In genomic region chr7:125671396-125671795, GRCm38 (mm10) we compare ENCODE assay signal across 19 mouse cellular contexts. TPM values are rescaled to one million over a fixed set of nuclear protein-coding genes. Genes with fewer than 3 reads are reported as not detected.
DNase-seq lines count a peak whose midpoint lies in the region; ATAC-seq and TF ChIP-seq lines count a peak whose summit lies in the region.
"Had no signal": no experiment of that assay in that cellular context is flagged by ENCODE, and none has a peak within 500 bp of the region (broad histone marks: within the 10 kb centered on the region; RNA-seq: fewer than 3 reads in every experiment).

No protein-coding gene starts in this region.

- 71% methylated on average over 8 of the region's 8 CpGs for WGBS in liver, embryonic 11.5 days
- 48% methylated on average over 8 of the region's 8 CpGs for WGBS in liver, embryonic 13.5 days (ENCODE audit: insufficient replicate concordance)

- H3ac ChIP-seq in myocyte (ENCODE audit: control insufficient read depth, insufficient read length), result no peak overlapping the region

- no peaks in the 10 kb centered on the region for H3K79me2 ChIP-seq in myocyte (ENCODE audit: control insufficient read depth, insufficient read depth)

- peaks cover 8% of the 10 kb centered on the region for H3K4me1 ChIP-seq in liver, embryonic 11.5 days (replicated peaks; ENCODE audit: control insufficient read depth, insufficient read depth, low read length)
- peaks cover 23% of the 10 kb centered on the region for H3K4me1 ChIP-seq in liver, embryonic 13.5 days (replicated peaks)
- H3K4me1 ChIP-seq: embryonic facial prominence, embryonic 12.5 days; forebrain, embryonic 15.5 days; heart, embryonic 10.5 days; hindbrain, embryonic 12.5 days had no signal

- no peak overlapping the region for H3K9ac ChIP-seq in liver, embryonic 11.5 days (ENCODE audit: low read depth, low read length)
- no peak overlapping the region for H3K9ac ChIP-seq in liver, embryonic 13.5 days
- H3K9ac ChIP-seq: embryonic facial prominence, embryonic 12.5 days; forebrain, embryonic 15.5 days; hindbrain, embryonic 12.5 days had no signal

- peak; percentile 29 for DNase-seq in adrenal gland, postnatal 14 days
- DNase-seq in adrenal gland, adult 2 months, result no peak
- DNase-seq in liver, embryonic 11.5 days (ENCODE audit: low spot score), result no peak
- peak; percentile 9 for DNase-seq in liver, embryonic 13.5 days
- no peak for DNase-seq in right cerebral cortex, postnatal 4 days
- no peak for DNase-seq in layer of hippocampus, adult 18-20 months (ENCODE audit: low spot score in 2 of 2)
- DNase-seq: cerebellum, adult 11-12 months; cerebellum, adult 9-10 months; cerebellum, postnatal 25 days; gastrocnemius, postnatal 10 days; heart, adult 18-20 months; heart, postnatal 10 days; heart, postnatal 4 days had no signal

- no peak overlapping the region for H3K27ac ChIP-seq in liver, embryonic 11.5 days (ENCODE audit: low read depth, low read length)
- H3K27ac ChIP-seq in liver, embryonic 13.5 days, result peak overlapping the region; percentile 59; the same call in 1 of the 2 replicates
- H3K27ac ChIP-seq: embryonic facial prominence, embryonic 12.5 days; forebrain, embryonic 15.5 days; heart, embryonic 10.5 days; hindbrain, embryonic 12.5 days; hindbrain, postnatal 0 days had no signal

- H3K36me3 ChIP-seq in liver, embryonic 11.5 days (ENCODE audit: control insufficient read depth, insufficient read depth, low read length), result peaks cover 78% of the 10 kb centered on the region
- H3K36me3 ChIP-seq in liver, embryonic 13.5 days, result peaks cover 97% of the 10 kb centered on the region
- peaks cover 44% of the 10 kb centered on the region for H3K36me3 ChIP-seq in myocyte (ENCODE audit: control insufficient read depth, insufficient read depth)

- H3K27me3 ChIP-seq in liver, embryonic 11.5 days (replicated peaks; ENCODE audit: control insufficient read depth, insufficient read depth, low read length), result no peaks in the 10 kb centered on the region
- no peaks in the 10 kb centered on the region for H3K27me3 ChIP-seq in liver, embryonic 13.5 days
- H3K27me3 ChIP-seq in myocyte (ENCODE audit: control insufficient read depth, insufficient read depth, insufficient read length), result no peaks in the 10 kb centered on the region
- H3K27me3 ChIP-seq: embryonic facial prominence, embryonic 12.5 days; forebrain, embryonic 15.5 days; hindbrain, embryonic 12.5 days had no signal

- H3K4me2 ChIP-seq in liver, embryonic 11.5 days, result peak overlapping the region; percentile 32
- peak overlapping the region; percentile 37 for H3K4me2 ChIP-seq in liver, embryonic 13.5 days
- H3K4me2 ChIP-seq in myocyte (ENCODE audit: low read depth), result no peak overlapping the region
- H3K4me2 ChIP-seq: embryonic facial prominence, embryonic 12.5 days; forebrain, embryonic 15.5 days; hindbrain, embryonic 12.5 days had no signal

- ATAC-seq in liver, embryonic 11.5 days (replicated peaks; ENCODE audit: low FRiP score), result peak; percentile 70
- ATAC-seq in liver, embryonic 13.5 days (ENCODE audit: low read depth), result peak; percentile 68
- ATAC-seq: forebrain, embryonic 15.5 days; hindbrain, postnatal 0 days had no signal

- no peak overlapping the region for H3K4me3 ChIP-seq in liver, embryonic 11.5 days (ENCODE audit: low read depth, low read length)
- H3K4me3 ChIP-seq in liver, embryonic 13.5 days (replicated peaks), result no peak overlapping the region
- no peak overlapping the region for H3K4me3 ChIP-seq in myocyte
- H3K4me3 ChIP-seq: embryonic facial prominence, embryonic 12.5 days; forebrain, embryonic 15.5 days; heart, embryonic 10.5 days; hindbrain, embryonic 12.5 days had no signal

- TF ChIP-seq POLR2A in myocyte (IDR thresholded peaks at IDR 0.05; ENCODE audit: insufficient read length, low read depth), result no peak

- no peaks in the 10 kb centered on the region for H3K9me3 ChIP-seq in liver, embryonic 11.5 days (ENCODE audit: control insufficient read depth, low read length)
- H3K9me3 ChIP-seq in liver, embryonic 13.5 days (replicated peaks), result no peaks in the 10 kb centered on the region
- H3K9me3 ChIP-seq: embryonic facial prominence, embryonic 12.5 days; forebrain, embryonic 15.5 days; heart, embryonic 10.5 days; hindbrain, embryonic 12.5 days had no signal

TF ChIP-seq in myocyte, 11 proteins besides CTCF, POLR2A, EP300 and RAD21:
- TF ChIP-seq MYOD1 (IDR thresholded peaks at IDR 0.05; ENCODE audit: control insufficient read depth in 1 of 3, insufficient read length in 2 of 3, low read depth in 2 of 3) (peak in 2 of 3 experiments; percentile 9 to 15), REST (IDR thresholded peaks at IDR 0.05; ENCODE audit: insufficient read depth, insufficient read length) (no peak)

RNA-seq across cellular contexts. Expression of gene Gtf3c1, which starts 36.2 kb away (rescaled TPM):
- 61.0 and 66.2 TPM in 2 replicates for total RNA-seq in adrenal gland, postnatal 14 days (2021)
- 10 to 100 TPM; 61.4 to 65.6 TPM for total RNA-seq in adrenal gland, adult 2 months (2021)
- polyA plus RNA-seq in adrenal gland, adult 2 months (2012; rRNA removed), result 69.0 and 79.4 TPM in 2 replicates
- polyA plus RNA-seq in liver, embryonic 11.5 days (2014; fragmentation: Nextera tagmentation; extraction: Ambion mirVana), result 28.3 and 28.8 TPM in 2 replicates
- 7.1 and 9.0 TPM in 2 replicates for polyA plus RNA-seq in liver, embryonic 13.5 days (2015; fragmentation: Nextera tagmentation; extraction: Ambion mirVana)
- 38.3 TPM for polyA plus RNA-seq in myocyte (2012; fragmentation: generic; extraction: Trizol)
- 100 to 1,000 TPM; 102 to 107 TPM for total RNA-seq in layer of hippocampus, adult 18-20 months (2021)

RNA-seq across cellular contexts. Expression of gene D430042O09Rik, which starts 36.3 kb away (rescaled TPM):
- total RNA-seq in adrenal gland, postnatal 14 days (2021), result 16.6 and 16.7 TPM in 2 replicates
- 10 to 100 TPM; 26.7 to 28.9 TPM for total RNA-seq in adrenal gland, adult 2 months (2021)
- 12.8 and 14.6 TPM in 2 replicates for polyA plus RNA-seq in adrenal gland, adult 2 months (2012; rRNA removed)
- polyA plus RNA-seq in liver, embryonic 11.5 days (2014; fragmentation: Nextera tagmentation; extraction: Ambion mirVana), result 4.9 and 6.6 TPM in 2 replicates
- 1.5 TPM in 2 replicates for polyA plus RNA-seq in liver, embryonic 13.5 days (2015; fragmentation: Nextera tagmentation; extraction: Ambion mirVana)
- polyA plus RNA-seq in myocyte (2012; fragmentation: generic; extraction: Trizol), result 5.5 TPM
- 10 to 100 TPM; 28.4 to 29.5 TPM for total RNA-seq in layer of hippocampus, adult 18-20 months (2021)

Comparison
In these comparisons a context has a peak if more than half of its experiments do, and no peak if none do; other contexts are left out.
1. DNase-seq: peak in adrenal gland, postnatal 14 days (single experiment) and liver, embryonic 13.5 days (single experiment); none in adrenal gland, adult 2 months (single experiment), liver, embryonic 11.5 days (single experiment), right cerebral cortex, postnatal 4 days (single experiment) and layer of hippocampus, adult 18-20 months (0 of 2).